Mouse (Mus musculus) G1E (cell line): ENCODE results near the gene Lhx2.

Experiments used
- CTCF ChIP-seq: IDR thresholded peaks from 2 replicates; pipeline ENCODE4 v1.5.1; 2012; ENCODE audit warnings: low read depth, low read length, inconsistent platforms, mixed read lengths
- GATA1 ChIP-seq: IDR thresholded peaks from 2 replicates; pipeline ENCODE4 v1.6.1; 2012; ENCODE audit warnings: borderline replicate concordance, low read length, inconsistent platforms, mixed read lengths
- TAL1 ChIP-seq: conservative IDR thresholded peaks from 2 replicates; pipeline ENCODE4 v1.6.1; 2012; ENCODE audit warnings: low read depth, low read length, inconsistent platforms, mixed read lengths

DNA sequence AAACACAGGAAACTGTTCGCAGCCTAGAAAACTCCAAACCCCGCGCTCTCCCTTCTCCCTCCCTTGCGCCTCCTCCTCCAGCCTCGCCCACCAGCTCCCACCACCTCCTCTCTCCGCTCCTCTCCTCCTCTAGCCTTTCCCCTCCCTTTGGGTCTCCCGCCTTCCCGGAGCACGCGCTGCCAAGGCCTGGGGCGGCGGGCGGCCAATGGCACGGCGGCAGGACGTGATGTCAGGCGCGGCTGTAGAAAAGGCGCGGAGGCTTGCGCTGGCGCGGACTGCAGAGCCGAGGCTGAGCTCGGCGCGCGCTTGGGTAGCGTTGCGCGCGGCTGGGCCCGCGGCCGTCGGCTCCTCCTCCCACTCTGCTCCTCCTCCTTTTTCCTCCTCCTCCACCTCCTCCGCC, 11.7 kb downstream of the Lhx2 start:
- TF ChIP-seq CTCF (no peak), TAL1 (no peak), GATA1 (no peak)
